Mouse (Mus musculus): ENCODE measurements around the gene Noa1. TPM values are rescaled to one million over a fixed set of nuclear protein-coding genes. Genes with fewer than 3 reads are reported as not detected.

The Noa1 gene
- total RNA-seq, 2 experiments from 2014 or later: 40.8 to 79.7 TPM

DNA sequence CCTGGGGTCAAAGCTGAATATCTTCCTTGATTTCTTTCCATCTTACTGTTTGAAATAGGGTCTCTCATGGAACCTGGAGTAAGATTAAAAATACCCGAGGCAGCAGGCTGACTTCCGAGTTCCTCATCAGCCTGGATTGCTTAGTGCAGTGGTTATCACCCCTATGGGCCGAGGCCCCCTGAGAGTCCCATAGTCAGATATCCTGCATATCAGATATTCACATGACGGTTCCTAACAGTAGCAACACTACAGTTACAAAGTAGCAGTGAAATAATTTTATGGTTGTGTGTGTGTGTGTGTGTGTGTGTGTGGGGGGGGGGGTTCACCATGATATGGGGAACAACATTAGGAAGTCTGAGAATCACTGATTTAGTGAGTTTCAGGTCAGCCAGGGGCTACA lies 48.7 kb downstream of the Noa1 start:
- ATAC-seq (replicated peaks; ENCODE audit: low FRiP score, low TSS enrichment, poor library complexity, severe bottlenecking): no peak

DNA sequence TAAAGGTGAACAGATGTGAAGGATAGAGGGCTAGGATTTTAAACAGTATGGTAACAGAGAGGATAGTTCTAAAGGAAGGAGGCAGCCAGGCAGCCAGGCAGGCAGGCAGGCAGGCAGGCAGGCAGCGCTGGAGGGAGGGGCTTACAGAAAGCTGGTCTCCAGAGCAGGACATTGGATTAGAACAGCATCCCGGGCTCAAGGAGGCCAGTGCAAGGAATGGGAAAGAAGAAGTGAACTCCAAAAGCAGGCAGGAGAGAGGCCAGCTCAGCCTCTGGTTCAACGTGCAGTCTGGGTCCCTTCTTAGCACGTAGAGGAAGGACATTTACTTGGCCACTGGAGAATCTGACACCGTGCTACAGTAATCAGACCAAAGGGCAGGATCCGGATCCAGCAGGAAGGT lies 49.7 kb downstream of the Noa1 start:
- no peak for ATAC-seq (replicated peaks; ENCODE audit: low FRiP score, low TSS enrichment, poor library complexity, severe bottlenecking)

DNA sequence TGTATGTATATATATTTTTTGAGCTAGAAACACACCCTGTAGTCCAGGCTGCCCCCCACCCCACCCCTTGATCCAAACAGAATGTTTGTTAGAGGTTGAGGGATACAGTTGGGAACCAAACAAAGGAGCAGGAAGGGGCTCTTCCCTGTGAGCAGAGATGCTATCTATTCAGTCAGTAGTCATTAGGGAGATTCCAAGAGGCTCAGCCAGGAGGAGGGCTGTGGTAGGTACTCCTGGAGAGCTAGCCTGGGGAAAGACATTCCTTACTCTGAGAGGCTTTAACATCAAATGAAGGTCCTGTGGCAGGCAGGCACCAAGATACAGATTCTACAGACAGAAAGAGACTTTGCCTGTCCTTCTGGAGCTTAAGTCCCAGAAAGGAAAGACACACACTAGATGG lies 50.6 kb downstream of the Noa1 start:
- ATAC-seq (replicated peaks; ENCODE audit: low FRiP score, low TSS enrichment, poor library complexity, severe bottlenecking): no peak

DNA sequence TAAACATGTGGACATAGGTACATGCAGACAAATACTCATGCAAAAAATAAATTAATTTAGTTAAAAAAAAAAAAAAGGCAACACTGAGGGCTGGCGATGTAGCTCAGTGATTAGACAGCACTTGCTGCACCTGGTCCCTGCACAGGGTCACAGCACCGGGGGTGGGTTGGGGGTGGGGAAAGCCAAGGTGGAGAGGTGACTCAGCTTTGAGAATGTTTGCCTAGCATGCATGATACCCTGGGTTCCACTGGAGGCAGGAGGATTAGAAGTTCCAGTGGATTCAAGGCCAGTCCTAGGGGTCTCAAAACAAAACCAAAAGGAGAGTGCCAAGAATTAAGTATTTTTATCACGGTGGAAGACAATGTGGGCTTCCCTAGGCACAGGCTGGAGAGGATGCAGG lies 52.3 kb downstream of the Noa1 start:
- no peak for ATAC-seq (replicated peaks; ENCODE audit: low FRiP score, low TSS enrichment, poor library complexity, severe bottlenecking)

DNA sequence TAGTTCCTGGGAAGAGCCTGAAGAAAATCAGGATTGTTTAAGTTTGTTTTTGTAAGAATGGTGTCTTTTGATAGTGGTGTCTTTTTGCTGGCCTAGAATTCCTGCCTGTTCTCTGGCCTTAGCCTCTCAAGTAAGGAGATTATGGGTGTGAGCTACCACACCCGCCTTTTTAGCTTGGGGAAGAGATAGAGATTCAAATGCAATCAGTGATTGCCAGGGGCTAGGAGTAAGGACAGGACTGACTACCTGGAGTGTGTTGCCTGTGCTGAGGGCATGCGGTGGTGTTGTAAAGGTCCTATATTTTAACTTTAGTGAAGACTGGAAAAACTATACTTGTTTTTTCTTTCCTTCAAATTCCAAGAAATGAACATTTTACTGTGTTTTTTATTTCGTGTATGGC lies 55.5 kb downstream of the Noa1 start:
- no peak for ATAC-seq (replicated peaks; ENCODE audit: low FRiP score, low TSS enrichment, poor library complexity, severe bottlenecking)

DNA sequence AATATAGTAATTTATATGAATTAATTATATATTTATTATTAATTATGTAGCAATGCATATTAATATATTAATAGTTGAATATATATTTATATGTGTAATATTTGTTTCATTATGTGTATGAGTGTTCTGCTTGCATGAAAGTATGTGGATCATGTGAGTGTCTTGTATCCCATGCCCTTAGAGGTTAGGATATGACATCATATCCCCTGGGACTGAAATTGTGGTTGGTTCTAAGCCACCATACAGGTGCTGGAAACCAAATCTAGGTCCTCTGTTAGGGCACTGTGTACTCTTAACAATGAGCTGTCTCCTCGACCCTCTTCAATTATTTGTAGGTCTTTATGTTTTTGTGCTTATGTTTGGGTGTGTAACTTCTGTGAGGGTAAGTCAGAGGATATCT lies 56.7 kb downstream of the Noa1 start:
- ATAC-seq (replicated peaks; ENCODE audit: low FRiP score, low TSS enrichment, poor library complexity, severe bottlenecking): no peak

DNA sequence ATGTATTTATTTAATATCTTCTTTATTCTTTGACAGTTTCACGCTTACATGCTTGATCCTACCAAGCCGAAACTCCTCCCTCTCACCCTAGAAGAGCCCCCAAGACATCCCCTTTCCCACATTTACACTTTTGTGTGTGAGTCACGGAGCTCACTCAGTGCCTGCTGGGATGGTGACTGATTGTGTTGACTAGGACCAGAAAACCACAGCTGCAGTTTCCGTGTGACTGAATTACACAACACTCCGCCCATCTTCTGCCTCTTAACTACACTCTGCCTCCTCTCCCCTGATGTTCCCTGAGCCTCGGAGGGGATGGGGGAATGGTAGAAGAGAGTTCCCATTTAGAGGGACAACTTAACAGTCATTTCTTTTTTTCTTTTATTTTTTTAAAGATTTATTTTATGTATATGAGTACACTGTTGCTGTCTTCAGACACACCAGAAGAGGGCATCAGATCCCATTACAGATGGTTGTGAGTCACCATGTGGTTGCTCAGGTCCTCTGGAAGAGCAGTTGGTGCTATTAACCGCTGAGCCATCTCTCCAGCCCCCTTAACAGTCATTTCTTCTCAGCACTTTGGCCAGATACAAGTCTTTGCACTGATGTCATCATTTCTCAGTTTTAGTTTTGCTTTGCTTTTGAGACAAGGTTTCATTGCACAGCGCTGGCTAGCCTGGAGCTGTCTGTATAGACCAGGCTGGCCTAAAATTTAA lies 57.6 kb downstream of the Noa1 start:
- ATAC-seq (replicated peaks; ENCODE audit: low FRiP score, low TSS enrichment, poor library complexity, severe bottlenecking): no peak

DNA sequence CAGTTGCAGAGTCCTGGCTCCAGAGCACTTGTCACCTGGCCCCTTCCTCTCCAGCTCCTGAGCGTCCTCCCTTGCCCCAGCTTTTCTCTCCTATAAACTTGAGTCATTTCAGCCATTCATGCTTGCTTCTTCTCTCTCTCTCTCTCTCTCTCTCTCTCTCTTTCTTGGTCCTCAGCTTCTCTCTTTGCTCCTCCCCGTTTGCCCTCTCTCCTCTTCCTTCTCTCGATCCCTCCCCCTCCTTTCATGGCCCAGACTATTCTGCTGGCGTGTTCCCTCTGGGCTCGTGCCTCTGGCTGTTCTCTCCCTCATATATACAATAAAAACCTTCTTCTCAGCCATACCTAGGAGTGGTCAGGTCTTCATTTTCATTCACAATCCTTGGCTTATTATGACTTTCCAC lies 58.2 kb downstream of the Noa1 start:
- no peak for ATAC-seq (replicated peaks; ENCODE audit: low FRiP score, low TSS enrichment, poor library complexity, severe bottlenecking)

DNA sequence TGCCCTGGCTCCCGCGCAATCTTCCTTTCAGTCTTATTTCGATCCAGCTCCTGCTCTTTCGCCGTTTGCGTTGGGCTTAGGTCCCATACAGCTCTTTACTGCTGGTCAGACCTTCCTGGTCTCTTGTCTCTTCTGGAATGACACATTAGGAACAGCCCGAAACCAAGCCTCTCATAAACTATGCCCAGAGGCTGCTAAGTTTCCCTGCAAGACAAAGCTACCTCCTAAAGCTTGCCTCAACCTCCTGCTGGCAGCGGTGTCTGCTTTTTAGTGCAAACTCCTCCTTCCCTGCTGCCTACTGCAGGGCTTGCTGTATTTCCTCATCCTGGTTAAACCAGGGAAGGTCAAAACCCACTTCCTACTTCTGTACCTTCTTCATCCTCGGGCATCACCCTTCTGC lies 59.8 kb downstream of the Noa1 start:
- ATAC-seq (replicated peaks; ENCODE audit: low FRiP score, low TSS enrichment, poor library complexity, severe bottlenecking): no peak

DNA sequence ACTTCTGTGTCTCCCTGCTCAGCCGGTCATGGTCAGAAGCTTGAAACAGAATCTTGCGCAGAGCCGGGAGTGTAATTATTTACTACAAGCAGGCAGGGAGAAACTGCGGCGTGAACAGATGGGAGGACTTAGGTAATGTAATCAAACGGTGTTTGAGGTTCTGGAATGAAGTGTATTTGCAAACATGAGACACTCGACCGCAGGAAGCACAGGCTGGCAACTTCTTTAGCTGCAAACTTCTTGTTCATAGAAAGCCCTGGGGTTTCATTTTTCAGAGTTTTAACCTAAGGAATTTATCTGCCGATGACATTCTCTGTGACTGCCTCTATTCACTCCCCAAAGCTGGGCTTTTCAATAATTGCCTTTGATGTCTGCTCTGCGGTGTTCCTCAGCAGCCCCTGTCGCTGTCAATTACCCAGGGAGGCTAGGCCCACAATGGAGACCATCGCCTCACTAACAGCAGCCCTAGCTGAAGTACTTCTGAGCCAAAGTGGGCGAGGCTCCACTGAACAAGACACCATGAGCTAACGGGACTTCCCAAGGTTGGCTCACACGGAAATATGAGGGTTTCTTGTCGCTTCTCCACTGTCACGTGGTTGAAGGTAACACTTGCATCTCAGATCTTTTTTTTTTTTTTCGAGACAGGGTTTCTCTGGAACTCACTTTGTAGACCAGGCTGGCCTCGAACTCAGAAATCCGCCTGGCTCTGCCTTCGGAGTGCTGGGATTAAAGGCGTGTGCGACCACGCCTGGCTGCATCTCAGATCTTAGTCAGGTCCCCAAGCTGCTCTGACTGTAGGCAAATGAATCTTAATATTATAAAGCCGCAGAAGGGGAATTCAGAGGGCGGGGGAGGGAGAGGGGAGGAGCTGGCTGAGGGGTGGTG lies 63.9 kb downstream of the Noa1 start:
- peak; percentile 82 for ATAC-seq (replicated peaks; ENCODE audit: low FRiP score, low TSS enrichment, poor library complexity, severe bottlenecking)

DNA sequence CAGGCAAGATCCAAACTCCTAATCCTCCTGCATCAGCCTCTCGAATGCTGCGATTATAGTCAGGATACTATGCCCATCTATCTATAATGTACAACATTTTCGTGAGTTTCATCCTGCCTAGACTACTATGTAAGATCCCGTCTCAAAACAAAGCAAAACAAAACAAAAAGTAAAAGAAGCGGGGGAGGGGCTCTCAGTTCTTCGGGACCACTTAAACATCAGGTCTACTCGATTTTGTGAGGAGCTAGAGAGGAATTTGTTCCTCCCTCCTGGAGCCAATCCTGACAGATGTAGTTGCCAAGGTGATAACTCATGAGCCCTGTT lies 64.5 kb downstream of the Noa1 start:
- peak; percentile 29 for ATAC-seq (replicated peaks; ENCODE audit: low FRiP score, low TSS enrichment, poor library complexity, severe bottlenecking)

DNA sequence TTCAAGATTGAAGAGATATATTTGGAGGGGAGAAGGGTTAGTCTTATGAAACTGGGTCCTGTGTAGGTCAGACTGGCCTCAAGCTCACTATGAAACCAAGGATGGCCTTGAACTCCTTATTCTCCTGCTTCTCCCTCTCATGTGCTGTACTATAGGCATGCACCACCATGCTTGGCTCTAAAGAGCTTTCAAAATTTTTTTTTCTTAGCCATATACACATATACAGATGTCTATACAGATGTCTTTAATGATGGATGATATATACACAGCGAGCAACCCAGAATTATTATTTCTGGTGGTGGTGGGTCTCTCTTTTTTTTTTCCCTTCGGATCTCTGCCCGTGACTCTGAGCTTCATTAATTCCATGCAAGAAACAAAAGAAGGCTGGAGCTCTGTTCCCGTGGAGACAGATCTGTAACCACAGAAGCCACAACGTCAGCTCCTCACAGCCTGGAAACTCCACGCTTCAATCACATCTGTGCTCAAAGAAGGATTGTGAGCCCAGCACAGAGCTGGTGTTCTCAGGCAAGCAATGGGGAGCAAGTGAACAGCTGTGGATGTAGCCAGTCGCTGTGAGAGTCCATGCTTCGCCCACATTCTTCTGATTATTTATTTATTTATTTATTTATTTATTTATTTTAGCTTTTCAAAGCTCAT lies 65.4 kb downstream of the Noa1 start:
- no peak for ATAC-seq (replicated peaks; ENCODE audit: low FRiP score, low TSS enrichment, poor library complexity, severe bottlenecking)

Other genes starting within 250 kb of the Noa1 start
- gene Hopx, start 195.0 kb downstream of the Noa1 start, total RNA-seq (2014; fragmentation: Nextera tagmentation): 1.9 and 4.7 TPM in 2 replicates
- gene Hopx, start 195.0 kb downstream of the Noa1 start, total RNA-seq (2017): 1.3 and 2.4 TPM in 2 replicates
- not detected in 2 replicates for gene Spink2, start 98.6 kb downstream of the Noa1 start, total RNA-seq (2014; fragmentation: Nextera tagmentation)
- not detected in 2 replicates for gene Spink2, start 98.6 kb downstream of the Noa1 start, total RNA-seq (2017)
- gene Rest, start 44.6 kb downstream of the Noa1 start, total RNA-seq (2014; fragmentation: Nextera tagmentation): 19.0 and 24.9 TPM in 2 replicates
- 39.5 and 44.0 TPM in 2 replicates for gene Rest, start 44.6 kb downstream of the Noa1 start, total RNA-seq (2017)
- gene Polr2b, start 63 bp upstream of the Noa1 start, total RNA-seq (2014; fragmentation: Nextera tagmentation): 104 and 110 TPM in 2 replicates
- 195 TPM in 2 replicates for gene Polr2b, start 63 bp upstream of the Noa1 start, total RNA-seq (2017)
- 0.42 TPM in 1 of 2 replicates, not detected in the other for gene Igfbp7, start 98.0 kb upstream of the Noa1 start, total RNA-seq (2014; fragmentation: Nextera tagmentation)
- not detected in 2 replicates for gene Igfbp7, start 98.0 kb upstream of the Noa1 start, total RNA-seq (2017)

All from megakaryocyte-erythroid progenitor cell, adult 5-6 weeks (primary cell).